Mouse (Mus musculus): ENCODE measurements around the gene Mns1.

- no peak for TF ChIP-seq EP300 (optimal IDR thresholded peaks at IDR 0.05)
- TF ChIP-seq CTCF (IDR thresholded peaks at IDR 0.05; ENCODE audit: low read depth), result no peak
These were observed 51.3 kb downstream of the Mns1 start for GRCm38 (mm10) chr9:72489131-72489530.

Data from stomach, postnatal 0 days (tissue).